Mouse (Mus musculus) C2C12 (cell line): ENCODE results near the gene Dexi.

Experiments
- CEBPB ChIP-seq: IDR thresholded peaks from one replicate; pipeline ENCODE4 v1.6.1; 2011; ENCODE audit warnings: low read depth, mild to moderate bottlenecking, control low read depth, moderate library complexity
- CTCF ChIP-seq: IDR thresholded peaks from one replicate; pipeline ENCODE4 v1.5.1; 2011; ENCODE audit not compliant: control insufficient read depth, insufficient read depth, insufficient read length
- FOSL1 ChIP-seq: IDR thresholded peaks from one replicate; pipeline ENCODE4 v1.8.0; 2011; ENCODE audit warnings: mild to moderate bottlenecking, low read length; ENCODE audit not compliant: poor library complexity, insufficient read depth, severe bottlenecking
- MAX ChIP-seq: IDR thresholded peaks from one replicate; pipeline ENCODE4 v1.6.1; 2011; ENCODE audit warnings: mild to moderate bottlenecking, control low read depth
- MYOG ChIP-seq: IDR thresholded peaks from one replicate; pipeline ENCODE4 v1.6.1; 2011; ENCODE audit not compliant: control insufficient read depth, insufficient read length; ENCODE audit errors: extremely low read depth
- USF1 ChIP-seq: IDR thresholded peaks from one replicate; pipeline ENCODE4 v1.6.1; 2011; ENCODE audit warnings: low read depth, mild to moderate bottlenecking, control low read depth, moderate library complexity

GRCm38 (mm10) chr16:10491716-10492115 lies 51.1 kb downstream of the Dexi start:
- TF ChIP-seq CTCF (no peak), MAX (no peak), FOSL1 (no peak), USF1 (no peak), CEBPB (no peak), MYOG (no peak)
